Mouse (Mus musculus) left cerebral cortex, postnatal 14 days (tissue): ENCODE measurements around the gene 1700016K19Rik. TPM values are rescaled to one million over a fixed set of nuclear protein-coding genes. Genes with fewer than 3 reads are reported as not detected.

Experiments
- DNase-seq, 2 experiments: peaks; one replicate each; pipeline ENCODE4 v3.0.0; 2021 to 2022; ENCODE audit warnings: low spot score in 2 of 2, mixed read lengths in 1 of 2
- intact Hi-C: fragments of 180-260 bp; cut with DNase I; formaldehyde crosslinking; loops from one replicate; pipeline ENCODE4 v1.15.1; 2025
- long read RNA-seq, 2 experiments: library from polyadenylated mRNA; stranded (forward); transcript quantifications; one replicate each; pipeline ENCODE4 v2.0.0; 2021
- total RNA-seq, 2 experiments: library from RNA; stranded (reverse); gene quantifications; 2 replicates each; pipeline ENCODE4 v1.2.3; 2021

The 1700016K19Rik gene
- 1 to 10 TPM; 3.8 to 6.8 TPM for total RNA-seq
- long read RNA-seq, experiment 1, partial matches to known transcripts = 0 of 4 reads
- long read RNA-seq, experiment 1, other reads (novel, unspliced or antisense) = 0 of 4 reads
- long read RNA-seq, experiment 2, partial matches to known transcripts = 0 of 1 reads
- long read RNA-seq, experiment 2, other reads (novel, unspliced or antisense) = 0 of 1 reads

- intact Hi-C loops = no loop called here
- peak; percentile 82 to 89 for DNase-seq
Measured at GRCm38 (mm10) chr11:75999440-76000155, at the start of gene 1700016K19Rik. TSS of gene 1700016K19Rik (plus strand) at chr11:75999912.

GRCm38 (mm10) chr11:75950459-75950858 is 49.3 kb upstream of the 1700016K19Rik start:
- intact Hi-C loops = no loop called here

GRCm38 (mm10) chr11:75951895-75952294 is 47.8 kb upstream of the 1700016K19Rik start:
- intact Hi-C loops = no loop called here
- no peak for DNase-seq

More at GRCm38 (mm10) chr11:75950459-75950858, 49.3 kb upstream of the 1700016K19Rik start:
- DNase-seq = no peak

GRCm38 (mm10) chr11:75954896-75955295 is 44.8 kb upstream of the 1700016K19Rik start:
- intact Hi-C loops = no loop called here
- DNase-seq = no peak

- no peak for DNase-seq
- intact Hi-C loops = no loop called here
Measured at GRCm38 (mm10) chr11:75956651-75957050, 43.1 kb upstream of the 1700016K19Rik start.

- no peak for DNase-seq
- intact Hi-C loops = no loop called here
Measured at GRCm38 (mm10) chr11:75957124-75957832, 42.4 kb upstream of the 1700016K19Rik start.

GRCm38 (mm10) chr11:75961782-75962181 is 37.9 kb upstream of the 1700016K19Rik start:
- intact Hi-C loops = no loop called here
- no peak for DNase-seq

- peak; percentile 31 to 40 for DNase-seq
- intact Hi-C loops = no loop called here
Measured at GRCm38 (mm10) chr11:75963730-75964475, 35.8 kb upstream of the 1700016K19Rik start.

GRCm38 (mm10) chr11:75964476-75964730 is 35.3 kb upstream of the 1700016K19Rik start:
- DNase-seq = no peak
- intact Hi-C loops = no loop called here

GRCm38 (mm10) chr11:75965674-75966400 is 33.9 kb upstream of the 1700016K19Rik start:
- no peak for DNase-seq
- intact Hi-C loops = loop anchor here (2.0 to 5.0 kb wide), 2 partner anchors 54 to 183 kb away; no protein-coding TSS in a partner anchor

GRCm38 (mm10) chr11:75966401-75967372 is 33.0 kb upstream of the 1700016K19Rik start:
- intact Hi-C loops = loop anchor here (2.0 to 5.0 kb wide), 2 partner anchors 54 to 184 kb away; no protein-coding TSS in a partner anchor
- peak; percentile 39 to 58 for DNase-seq

- intact Hi-C loops = loop anchor here (5.0 kb wide), 1 partner anchor 56 kb away; no protein-coding TSS in a partner anchor
- no peak for DNase-seq
Measured at GRCm38 (mm10) chr11:75968761-75969160, 31.0 kb upstream of the 1700016K19Rik start.

GRCm38 (mm10) chr11:75970629-75971028 is 29.1 kb upstream of the 1700016K19Rik start:
- intact Hi-C loops = no loop called here
- no peak for DNase-seq

GRCm38 (mm10) chr11:75972188-75972587 is 27.5 kb upstream of the 1700016K19Rik start:
- intact Hi-C loops = no loop called here
- no peak for DNase-seq

- no peak for DNase-seq
- intact Hi-C loops = no loop called here
Measured at GRCm38 (mm10) chr11:75972916-75973567, 26.7 kb upstream of the 1700016K19Rik start.

GRCm38 (mm10) chr11:75973988-75974387 is 25.7 kb upstream of the 1700016K19Rik start:
- no peak for DNase-seq
- intact Hi-C loops = no loop called here

GRCm38 (mm10) chr11:75976748-75977147 is 23.0 kb upstream of the 1700016K19Rik start:
- intact Hi-C loops = no loop called here

More at GRCm38 (mm10) chr11:75976748-75977147, 23.0 kb upstream of the 1700016K19Rik start:
- DNase-seq = no peak
